Mouse (Mus musculus) E14TG2a.4 (cell line): ENCODE data around the gene Hist1h2be.

Experiments used
- CTCF ChIP-seq: conservative IDR thresholded peaks from 2 replicates; pipeline ENCODE4 v1.5.1; 2014; ENCODE audit warnings: low read length
- NANOG ChIP-seq: IDR thresholded peaks from 2 replicates; pipeline ENCODE4 v1.6.1; 2014; ENCODE audit warnings: borderline replicate concordance, low read length, mixed read lengths
- POU5F1 ChIP-seq: IDR thresholded peaks from 2 replicates; pipeline ENCODE4 v1.6.1; 2014; ENCODE audit warnings: low read length, borderline replicate concordance

GRCm38 (mm10) chr13:23593051-23593770 is 27.7 kb downstream of the Hist1h2be start:
- TF ChIP-seq CTCF (no peak), POU5F1 (no peak), NANOG (no peak)
